Mouse (Mus musculus): ENCODE results near the gene Cpt2. TPM values are rescaled to one million over a fixed set of nuclear protein-coding genes. Genes with fewer than 3 reads are reported as not detected.

The Cpt2 gene
- total RNA-seq, 4 experiments from 2014 or later, result 47.3 to 67.2 (median 53.9) TPM

- no peak for DNase-seq (ENCODE audit: low spot score in 2 of 2)
Measured at GRCm38 (mm10) chr4:107921152-107921695, 2.2 kb downstream of the Cpt2 start.

DNA sequence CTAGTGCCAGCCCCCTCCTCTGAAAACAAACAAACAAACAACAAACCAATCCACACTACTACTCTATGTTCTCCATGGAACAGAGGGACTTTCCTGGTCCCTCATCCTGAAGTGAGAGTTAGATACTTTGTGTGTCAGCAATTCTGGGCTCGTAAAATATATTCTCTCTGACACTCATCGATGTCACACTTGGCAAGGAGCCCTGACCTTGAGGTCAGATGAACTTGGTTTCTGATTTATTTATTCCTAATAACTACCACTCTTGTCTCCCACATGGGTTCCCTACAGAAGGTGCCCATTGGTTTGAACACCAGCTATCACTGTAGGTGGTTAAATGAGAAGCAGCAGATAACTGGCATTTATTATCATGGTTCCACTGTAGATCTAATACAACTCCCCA is 3.1 kb downstream of the Cpt2 start:
- no peak for DNase-seq (ENCODE audit: low spot score in 2 of 2)

- DNase-seq (ENCODE audit: low spot score in 2 of 2), result no peak
Measured at GRCm38 (mm10) chr4:107910020-107910419, 13.4 kb downstream of the Cpt2 start.

DNA sequence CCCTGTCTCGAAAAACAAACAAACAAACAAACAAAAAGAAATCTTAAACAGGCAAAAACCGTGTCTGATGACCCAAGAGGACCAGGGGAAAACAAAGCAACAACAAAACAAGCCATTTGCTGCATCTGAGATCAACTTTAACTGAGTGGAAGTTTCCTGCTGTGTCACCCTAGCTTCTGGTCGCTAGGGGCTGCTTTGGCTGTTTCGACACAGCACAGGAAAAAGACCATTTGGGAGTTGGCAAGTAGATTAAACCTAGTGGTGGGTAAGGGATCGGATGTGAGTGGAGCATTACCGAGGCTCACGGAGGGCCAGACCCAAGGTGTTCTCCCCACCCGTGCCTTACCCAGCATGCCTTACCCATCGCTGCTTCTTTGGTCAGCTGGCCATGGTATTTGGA is 16.8 kb downstream of the Cpt2 start:
- DNase-seq (ENCODE audit: low spot score in 2 of 2), result no peak

- DNase-seq (ENCODE audit: low spot score in 2 of 2), result no peak
Measured at GRCm38 (mm10) chr4:107904252-107904651, 19.2 kb downstream of the Cpt2 start.

DNA sequence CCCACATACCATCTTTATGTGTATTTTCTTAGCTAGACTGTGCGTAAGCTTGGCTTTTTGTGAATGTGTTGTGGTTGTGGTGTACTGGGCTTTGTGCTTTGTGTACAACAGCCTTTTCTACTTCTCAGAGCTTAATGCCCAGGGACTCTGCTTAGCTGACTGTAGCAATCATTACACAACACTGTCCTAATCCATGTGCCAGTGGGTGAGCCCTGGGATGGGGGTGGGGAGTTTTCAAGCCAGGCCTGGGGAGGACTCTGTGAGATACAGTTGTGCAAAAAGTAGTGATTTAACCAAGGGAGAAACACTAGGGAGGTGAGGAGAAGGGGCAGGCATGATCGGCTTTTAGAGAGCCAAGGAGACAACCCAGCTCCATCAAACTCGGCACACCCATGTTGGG is 23.2 kb downstream of the Cpt2 start:
- DNase-seq (ENCODE audit: low spot score in 2 of 2), result no peak

- no peak for DNase-seq (ENCODE audit: low spot score in 2 of 2)
Measured at GRCm38 (mm10) chr4:107899211-107899927, 24.0 kb downstream of the Cpt2 start.

DNA sequence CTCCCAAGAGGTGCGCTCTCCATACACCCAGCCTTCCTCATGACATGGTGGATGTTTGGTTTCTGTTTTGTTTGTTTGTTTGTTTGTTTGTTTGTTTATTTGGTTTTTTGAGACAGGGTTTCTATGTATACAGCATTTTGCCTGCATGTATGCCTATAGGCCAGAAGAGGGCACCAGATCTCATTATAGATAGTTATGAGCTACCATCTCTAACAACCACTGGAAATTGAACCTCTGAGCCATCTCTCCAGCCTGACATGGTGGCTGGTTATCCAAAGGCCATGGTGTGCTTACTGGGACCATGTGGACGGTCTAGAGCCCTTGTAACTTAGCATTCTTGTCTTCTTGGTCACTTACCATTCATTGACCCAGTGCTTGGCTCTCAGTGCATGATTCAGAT is 30.7 kb downstream of the Cpt2 start:
- DNase-seq (ENCODE audit: low spot score in 2 of 2), result no peak

DNA sequence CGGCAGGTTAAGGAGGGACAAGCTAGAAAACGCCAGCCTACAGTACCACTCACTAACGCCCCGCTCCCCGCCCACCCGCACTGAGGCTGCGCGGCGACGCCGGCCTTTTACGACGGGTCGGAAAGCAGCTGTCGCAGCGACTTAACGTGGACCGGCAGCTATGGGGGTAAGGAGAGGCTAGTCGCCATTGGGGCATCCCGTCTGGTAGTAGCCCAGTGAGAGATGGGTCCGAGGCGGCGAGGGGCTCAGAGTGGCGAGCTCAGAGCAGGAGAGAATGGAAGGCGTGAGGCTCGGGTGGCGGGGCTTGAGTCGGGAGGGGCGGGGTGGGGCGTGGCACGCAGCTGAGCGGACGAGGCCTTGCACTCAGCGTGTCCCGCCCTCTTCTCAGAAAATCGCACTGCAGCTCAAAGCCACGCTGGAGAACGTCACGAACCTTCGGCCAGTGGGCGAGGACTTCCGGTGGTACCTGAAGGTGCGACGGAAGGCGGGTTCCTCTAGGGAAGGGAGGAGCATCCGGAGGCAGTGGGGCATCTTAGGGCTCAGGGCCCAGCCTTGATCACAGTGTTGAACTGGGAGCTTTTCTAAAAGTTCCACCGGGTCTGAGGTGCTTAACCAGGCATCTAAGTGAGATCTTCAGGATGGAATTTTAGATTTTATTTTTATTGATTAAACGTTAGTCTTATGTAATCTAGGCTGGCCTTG is 33.5 kb downstream of the Cpt2 start, which contains the start of gene 0610037L13Rik:
TSS of gene 0610037L13Rik (plus strand) at position 83 of the 702 bp plus-strand sequence.
- DNase-seq (ENCODE audit: low spot score in 2 of 2), result peak; percentile 85 to 91

- no peak for DNase-seq (ENCODE audit: low spot score in 2 of 2)
Measured at GRCm38 (mm10) chr4:107889385-107889730, 34.1 kb downstream of the Cpt2 start.

DNA sequence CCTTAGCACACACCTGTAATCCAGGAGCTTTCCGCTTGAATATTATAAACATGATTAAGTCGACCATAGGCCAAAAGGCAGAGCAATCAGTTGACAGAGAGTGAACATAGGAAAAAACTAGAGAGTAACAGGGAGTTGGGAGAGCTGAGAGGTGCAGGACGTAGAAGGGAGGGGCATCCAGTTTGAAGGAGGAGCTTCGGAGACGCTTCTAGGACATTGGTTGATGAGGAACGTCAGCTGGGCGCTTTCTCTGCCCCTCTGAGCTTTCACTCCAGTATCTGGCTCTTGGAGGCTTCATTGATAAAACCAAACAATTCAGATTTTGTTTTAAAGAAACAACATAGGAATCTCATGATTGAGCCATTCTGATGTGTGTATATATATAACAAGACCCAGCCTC is 37.0 kb downstream of the Cpt2 start:
- DNase-seq (ENCODE audit: low spot score in 2 of 2), result no peak

DNA sequence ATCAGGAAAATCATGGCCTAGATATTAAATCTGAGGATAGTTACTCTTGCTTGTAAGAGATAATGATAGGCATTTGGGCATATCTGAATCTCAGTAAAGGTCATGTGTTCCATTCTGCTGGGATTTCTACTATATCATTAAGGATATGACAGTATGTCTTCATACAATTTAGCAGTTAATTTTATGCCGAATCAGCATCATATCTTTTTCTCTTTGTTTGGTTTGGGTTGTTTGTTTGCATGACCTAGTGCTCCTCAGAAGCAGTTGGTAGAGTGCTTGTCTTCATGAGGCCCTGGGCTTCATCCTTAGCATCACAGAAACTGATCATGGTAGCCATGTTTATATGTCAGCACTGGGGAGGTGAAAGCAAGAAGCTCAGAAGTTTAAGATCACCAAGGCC is 41.8 kb downstream of the Cpt2 start:
- DNase-seq (ENCODE audit: low spot score in 2 of 2), result no peak

- DNase-seq (ENCODE audit: low spot score in 2 of 2), result peak; percentile 90 to 94
Measured at GRCm38 (mm10) chr4:107879254-107880050, 44.0 kb downstream of the Cpt2 start, which contains the start of gene Magoh. Gene Magoh, plus strand, starts transcription at chr4:107879755.

- DNase-seq (ENCODE audit: low spot score in 2 of 2), result no peak
Measured at GRCm38 (mm10) chr4:107864866-107865265, 58.5 kb downstream of the Cpt2 start.

- no peak for DNase-seq (ENCODE audit: low spot score in 2 of 2)
Measured at GRCm38 (mm10) chr4:107858995-107859394, 64.4 kb downstream of the Cpt2 start.

DNA sequence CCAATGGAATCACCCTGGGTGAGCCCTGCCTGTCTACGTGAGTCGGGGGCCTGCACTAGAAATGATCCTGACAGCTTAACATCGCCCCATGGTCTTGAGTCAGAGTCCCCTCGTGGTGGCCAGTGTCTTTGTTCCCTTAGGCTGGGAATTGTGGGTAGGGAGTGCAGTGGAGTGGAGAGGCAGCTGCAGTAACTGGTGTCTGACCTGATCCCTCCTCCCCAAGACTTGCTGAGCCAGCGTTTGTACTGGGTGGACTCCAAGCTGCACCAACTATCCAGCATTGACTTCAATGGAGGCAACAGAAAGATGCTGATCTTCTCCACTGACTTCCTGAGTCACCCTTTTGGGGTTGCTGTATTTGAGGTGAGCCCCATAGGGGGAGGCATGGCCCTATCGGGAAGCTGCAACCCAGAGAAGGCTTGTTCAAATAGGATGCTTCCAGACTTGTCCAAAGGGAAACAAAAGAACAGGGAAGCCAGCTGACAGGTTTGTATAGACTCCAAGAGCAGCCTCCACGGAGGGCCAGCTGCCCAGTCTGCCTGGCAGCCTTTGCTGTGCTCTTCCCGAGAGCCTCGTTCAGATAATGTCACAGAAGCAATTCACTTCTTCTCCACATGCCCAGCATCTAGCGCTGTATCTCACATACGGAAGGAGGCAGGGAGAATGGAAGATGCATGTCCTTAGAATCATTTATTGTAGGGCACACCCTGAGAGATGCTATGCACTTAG is 66.3 kb downstream of the Cpt2 start:
- no peak for DNase-seq (ENCODE audit: low spot score in 2 of 2)

Other genes with a start within 250 kb of the Cpt2 start
- not detected for gene Dmrtb1, start 239.4 kb downstream of the Cpt2 start, total RNA-seq (2022)
- not detected for gene Lrp8, start 121.3 kb downstream of the Cpt2 start, total RNA-seq (2022)
- gene Magoh, start 43.9 kb downstream of the Cpt2 start, total RNA-seq (2022), result 10 to 100 TPM; 26.1 to 33.5 (median 27.6) TPM
- 10 to 100 TPM; 40.3 to 44.0 (median 43.0) TPM for gene 0610037L13Rik, start 33.8 kb downstream of the Cpt2 start, total RNA-seq (2022)
- gene Slc1a7, start 44.7 kb upstream of the Cpt2 start, total RNA-seq (2022), result under 1 TPM in 3 of 4 experiments, not detected in 1; 0.15 to 0.27 (median 0.16) TPM
- 1 to 10 TPM; 5.1 to 7.9 (median 5.5) TPM for gene Podn, start 172.8 kb upstream of the Cpt2 start, total RNA-seq (2022)
- gene Scp2, start 221.4 kb upstream of the Cpt2 start, total RNA-seq (2022), result 100 to 1,000 TPM; 159 to 176 (median 161) TPM
- gene Echdc2, start 241.8 kb upstream of the Cpt2 start, total RNA-seq (2022), result 1 to 10 TPM; 6.3 to 9.1 (median 7.4) TPM